Mouse (Mus musculus) left cerebral cortex, adult 18-20 months (tissue): ENCODE measurements around the gene Upp1. TPM values are rescaled to one million over a fixed set of nuclear protein-coding genes. Genes with fewer than 3 reads are reported as not detected.
"Not testable (repeated sequence)": the region's sequence is repeated elsewhere in the genome, so short reads cannot be mapped to it uniquely, and the experiment has no call there.

Experiments used
- DNase-seq, 2 experiments: peaks; one replicate each; pipeline ENCODE4 v3.0.0; 2021 to 2022; ENCODE audit warnings: low spot score in 2 of 2, mixed read lengths in 1 of 2
- total RNA-seq, 2 experiments: library from RNA; stranded (reverse); gene quantifications; 2 replicates each; pipeline ENCODE4 v1.2.3; 2021

Upp1 gene
- total RNA-seq, 2 experiments from 2014 or later = 2.8 to 3.0 TPM

DNA sequence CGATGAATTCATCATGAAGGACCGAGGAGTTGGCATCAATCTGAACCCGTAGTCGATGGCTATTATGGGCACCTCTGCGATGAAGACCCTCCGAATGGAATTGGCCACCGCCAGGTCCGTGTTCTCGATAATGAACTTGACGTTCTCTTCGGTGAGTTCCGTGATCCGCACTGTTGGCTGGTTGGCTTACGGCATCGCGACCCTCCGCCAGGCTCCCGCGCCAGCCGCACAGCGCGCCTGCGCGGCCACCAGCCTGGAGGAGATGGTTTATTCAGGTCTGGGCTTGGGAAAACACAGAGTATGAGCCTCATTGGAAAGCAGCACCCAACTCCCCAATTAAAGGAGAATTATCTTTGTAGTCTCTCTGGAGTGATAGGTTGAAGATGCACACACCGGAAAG, 32.5 kb downstream of the Upp1 start:
- not testable (repeated sequence) for DNase-seq

DNA sequence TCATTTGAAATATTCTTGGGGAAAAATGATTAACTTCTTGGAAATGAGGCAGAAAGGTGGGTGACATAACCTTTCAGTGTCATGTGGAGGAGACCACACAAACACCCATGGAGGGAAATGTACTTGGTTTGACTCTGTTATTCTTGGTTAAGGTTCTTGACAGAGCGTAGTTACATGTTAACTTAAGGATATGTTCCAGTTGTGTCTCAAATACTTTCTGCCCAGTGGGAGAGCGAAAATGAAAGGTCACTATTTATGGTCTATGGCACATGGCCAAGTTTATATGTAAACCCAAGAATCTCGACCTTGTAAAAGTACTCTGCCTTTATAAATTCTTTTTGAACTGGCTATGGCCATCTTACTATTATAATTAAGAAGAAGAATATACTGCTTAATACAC, 42.0 kb downstream of the Upp1 start:
- no peak for DNase-seq

DNA sequence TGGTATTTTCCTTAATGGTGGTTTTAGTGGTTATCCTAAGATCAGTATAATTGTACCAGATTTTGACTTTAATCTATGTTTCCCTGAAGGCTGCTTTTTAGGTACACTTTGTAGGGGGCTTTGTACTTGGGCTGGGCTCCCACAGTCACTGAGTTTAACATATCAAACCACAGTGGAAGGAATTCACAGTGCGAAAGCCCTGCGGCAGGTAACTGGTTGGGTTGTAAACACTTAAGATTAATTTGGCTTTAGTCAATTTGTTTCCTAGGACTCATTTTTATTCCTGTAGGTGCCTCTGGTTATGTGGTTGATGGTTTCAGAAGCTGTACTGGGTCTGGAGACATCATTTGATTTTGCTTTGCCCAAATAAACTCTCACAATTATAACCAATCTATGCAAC, 49.4 kb downstream of the Upp1 start:
- no peak for DNase-seq

DNA sequence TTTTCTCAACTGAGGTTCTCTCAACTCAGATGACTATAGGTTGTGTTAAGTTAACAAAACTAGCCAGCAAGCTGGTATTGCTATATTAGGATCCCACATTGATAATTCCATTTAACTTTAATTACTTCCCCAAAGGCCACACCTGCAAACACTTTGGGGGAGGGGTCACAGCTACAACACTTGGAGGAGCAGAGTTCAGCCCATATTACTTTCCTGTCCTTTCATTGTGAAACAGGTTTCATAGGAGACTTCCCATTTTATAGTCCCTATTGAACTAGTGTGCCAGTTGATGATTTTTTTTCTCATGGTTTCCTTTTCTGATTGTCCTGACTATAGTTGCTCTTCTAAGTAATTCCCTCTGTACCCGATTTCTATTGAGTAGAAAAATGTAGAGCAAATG, 63.6 kb downstream of the Upp1 start:
- DNase-seq = no peak

Other genes starting within 250 kb of the Upp1 start
- not detected for gene Pkd1l1, start 144.8 kb upstream of the Upp1 start, total RNA-seq
- 10 to 100 TPM; 11.5 to 12.1 TPM for gene Hus1, start 106.9 kb upstream of the Upp1 start, total RNA-seq
- under 1 TPM; 0.58 to 0.59 TPM for gene Gm11992, start 69.5 kb upstream of the Upp1 start, total RNA-seq
- gene Sun3, start 69.1 kb upstream of the Upp1 start, total RNA-seq = under 1 TPM in 1 of 2 experiments, not detected in 1; 0.28 TPM
- gene Abca13, start 73.8 kb downstream of the Upp1 start, total RNA-seq = under 1 TPM; 0.02 TPM